Mouse (Mus musculus) lung, embryonic 14.5 days (tissue): ENCODE results near the gene Tmem206. TPM values are rescaled to one million over a fixed set of nuclear protein-coding genes. Genes with fewer than 3 reads are reported as not detected.
A peak's percentile ranks its signal among the peaks of the same experiment; 100 is the strongest.

Experiments used
- ATAC-seq: fragments of 200-750 bp; cut with Nextera tagmentation; 2 replicates; pipeline ENCODE4 v1.8.0; 2017; ENCODE audit warnings: mild to moderate bottlenecking, moderate TSS enrichment, moderate library complexity; ENCODE audit not compliant: insufficient read depth
- DNase-seq: peaks from one replicate; pipeline ENCODE4 v3.0.0-alpha.2; 2015
- H3K27ac ChIP-seq: fragments of 300-500 bp; sonication (generic); 2 replicates; pipeline ENCODE4 v1.5.1; 2014; ENCODE audit warnings: low read depth, mild to moderate bottlenecking, moderate library complexity
- H3K27me3 ChIP-seq: fragments of 300-500 bp; sonication (generic); 2 replicates; pipeline ENCODE4 v1.6.1; 2014; ENCODE audit warnings: low read length, control low read depth; ENCODE audit not compliant: insufficient read depth
- H3K36me3 ChIP-seq: fragments of 300-500 bp; sonication (generic); 2 replicates; pipeline ENCODE4 v1.6.1; 2014; ENCODE audit warnings: control low read depth; ENCODE audit not compliant: insufficient read depth
- H3K4me1 ChIP-seq: fragments of 300-500 bp; sonication (generic); 2 replicates; pipeline ENCODE4 v1.6.1; 2014; ENCODE audit warnings: antibody characterized with exemption, control low read depth; ENCODE audit not compliant: insufficient read depth
- H3K4me2 ChIP-seq: fragments of 300-500 bp; sonication (generic); 2 replicates; pipeline ENCODE4 v1.6.1; 2014; ENCODE audit warnings: mild to moderate bottlenecking
- H3K4me3 ChIP-seq: fragments of 300-500 bp; sonication (generic); 2 replicates; pipeline ENCODE4 v1.5.1; 2014; ENCODE audit warnings: low read depth, low read length
- H3K9ac ChIP-seq: fragments of 300-500 bp; sonication (generic); 2 replicates; pipeline ENCODE4 v1.6.1; 2014
- H3K9me3 ChIP-seq: fragments of 300-500 bp; sonication (generic); 2 replicates; pipeline ENCODE4 v1.6.1; 2016; ENCODE audit warnings: low read depth, low read length, control low read depth
- CTCF ChIP-seq: IDR thresholded peaks from 2 replicates; pipeline ENCODE4 v1.5.1; 2016; ENCODE audit warnings: antibody characterized with exemption, low read depth
- WGBS: fragments of 180-500 bp; shearing (Covaris S2); extraction: QIAGEN DNeasy Blood & Tissue Kit; methylation state at CpG from one replicate; pipeline ENCODE4 v1.1.7; 2014; 5-methylcytosine and 5-hydroxymethylcytosine counted together
- polyA plus RNA-seq: library from polyadenylated mRNA; unstranded; fragments of >200 nt; fragmentation: Nextera tagmentation; extraction: Ambion mirVana; gene quantifications from 2 replicates; pipeline ENCODE4 v1.2.1, GENCODE M21; 2014

Gene Tmem206
- polyA plus RNA-seq, 1 experiment from 2014 or later, result 22.7 TPM

GRCm38 (mm10) chr1:191381955-191382736 lies 56.4 kb downstream of the Tmem206 start:
- Histone ChIP-seq H3K9ac (no peak overlapping the region), H3K36me3 (no peaks in the 10 kb centered on the region), H3K4me2 (no peak overlapping the region), H3K27ac (no peak overlapping the region), H3K27me3 (no peaks in the 10 kb centered on the region), H3K9me3 (no peaks in the 10 kb centered on the region), H3K4me1 (no peaks in the 10 kb centered on the region), H3K4me3 (no peak overlapping the region)
- DNase-seq (no peak), ATAC-seq (no peak)
- WGBS, result 81% methylated on average over 11 of the region's 11 CpGs
- TF ChIP-seq CTCF, result no peak

GRCm38 (mm10) chr1:191384786-191385430 lies 59.2 kb downstream of the Tmem206 start:
- DNase-seq (no peak), ATAC-seq (no peak)
- Histone ChIP-seq H3K27me3 (no peaks in the 10 kb centered on the region), H3K27ac (no peak overlapping the region), H3K9me3 (no peaks in the 10 kb centered on the region), H3K36me3 (no peaks in the 10 kb centered on the region), H3K4me1 (no peaks in the 10 kb centered on the region), H3K4me3 (no peak overlapping the region), H3K4me2 (no peak overlapping the region), H3K9ac (no peak overlapping the region)
- 90% methylated on average over 10 of the region's 10 CpGs for WGBS
- TF ChIP-seq CTCF, result no peak

- no peaks in the 10 kb centered on the region for H3K27me3 ChIP-seq
- no peak overlapping the region for H3K4me3 ChIP-seq
- no peaks in the 10 kb centered on the region for H3K9me3 ChIP-seq
- peaks cover 6% of the 10 kb centered on the region for H3K4me1 ChIP-seq
- no peaks in the 10 kb centered on the region for H3K36me3 ChIP-seq
- WGBS, result 7% methylated on average over 3 of the region's 3 CpGs
- no peak overlapping the region for H3K27ac ChIP-seq
- no peak overlapping the region for H3K9ac ChIP-seq
- ATAC-seq (peak; percentile 36; the same call in 1 of the 2 replicates), DNase-seq (peak; percentile 88)
- TF ChIP-seq CTCF, result peak; percentile 78
- H3K4me2 ChIP-seq, result no peak overlapping the region
These were observed 65.6 kb downstream of the Tmem206 start for GRCm38 (mm10) chr1:191391311-191391710.

GRCm38 (mm10) chr1:191393536-191393935 lies 67.8 kb downstream of the Tmem206 start:
- no peak for TF ChIP-seq CTCF
- no peak overlapping the region for H3K27ac ChIP-seq
- no peaks in the 10 kb centered on the region for H3K36me3 ChIP-seq
- no peak for ATAC-seq
- DNase-seq, result no peak
- no peaks in the 10 kb centered on the region for H3K9me3 ChIP-seq
- H3K4me2 ChIP-seq, result no peak overlapping the region
- H3K4me3 ChIP-seq, result no peak overlapping the region
- H3K27me3 ChIP-seq, result no peaks in the 10 kb centered on the region
- no peak overlapping the region for H3K9ac ChIP-seq
- peaks cover 6% of the 10 kb centered on the region for H3K4me1 ChIP-seq
- WGBS, result 59% methylated on average over 3 of the region's 3 CpGs

- no peak overlapping the region for H3K27ac ChIP-seq
- H3K27me3 ChIP-seq, result no peaks in the 10 kb centered on the region
- TF ChIP-seq CTCF, result no peak
- peak overlapping the region; percentile 26; the same call in 1 of the 2 replicates for H3K9ac ChIP-seq
- H3K9me3 ChIP-seq, result no peaks in the 10 kb centered on the region
- ATAC-seq (no peak), DNase-seq (peak; percentile 56)
- H3K4me3 ChIP-seq, result peak overlapping the region; percentile 76
- H3K4me1 ChIP-seq, result peaks cover 6% of the 10 kb centered on the region
- no peaks in the 10 kb centered on the region for H3K36me3 ChIP-seq
- WGBS, result 43% methylated on average over 2 of the region's 2 CpGs
- H3K4me2 ChIP-seq, result peak overlapping the region; percentile 62
These were observed 68.4 kb downstream of the Tmem206 start for GRCm38 (mm10) chr1:191394126-191394525.

- H3K9ac ChIP-seq, result peak overlapping the region; percentile 87
- H3K4me1 ChIP-seq, result peaks cover 6% of the 10 kb centered on the region
These were observed 69.5 kb downstream of the Tmem206 start for GRCm38 (mm10) chr1:191395200-191395599.

GRCm38 (mm10) chr1:191395871-191396433 lies 70.2 kb downstream of the Tmem206 start:
- ATAC-seq (no peak), DNase-seq (peak; percentile 61)
- WGBS, result under 1% methylated on average over 42 of the region's 43 CpGs
- peak overlapping the region; percentile 87 for H3K9ac ChIP-seq
- H3K9me3 ChIP-seq, result no peaks in the 10 kb centered on the region
- H3K27me3 ChIP-seq, result no peaks in the 10 kb centered on the region
- TF ChIP-seq CTCF, result no peak
- peak overlapping the region; percentile 96 for H3K27ac ChIP-seq
- H3K4me1 ChIP-seq, result peaks cover 6% of the 10 kb centered on the region
- H3K36me3 ChIP-seq, result no peaks in the 10 kb centered on the region
- peak overlapping the region; percentile 76 for H3K4me3 ChIP-seq
- H3K4me2 ChIP-seq, result peak overlapping the region; percentile 62

More at GRCm38 (mm10) chr1:191395200-191395599, 69.5 kb downstream of the Tmem206 start:
- TF ChIP-seq CTCF, result no peak
- no peaks in the 10 kb centered on the region for H3K36me3 ChIP-seq
- H3K27ac ChIP-seq, result no peak overlapping the region
- H3K4me3 ChIP-seq, result peak overlapping the region; percentile 76
- H3K27me3 ChIP-seq, result no peaks in the 10 kb centered on the region
- ATAC-seq (no peak), DNase-seq (no peak)
- peak overlapping the region; percentile 62 for H3K4me2 ChIP-seq
- H3K9me3 ChIP-seq, result no peaks in the 10 kb centered on the region
- WGBS, result 38% methylated on average over 1 of the region's 1 CpGs
